Mouse (Mus musculus) adrenal gland, postnatal 25 days (tissue): ENCODE measurements around the gene Gm3460. TPM values are rescaled to one million over a fixed set of nuclear protein-coding genes. Genes with fewer than 3 reads are reported as not detected.
"Not testable (repeated sequence)": the region's sequence is repeated elsewhere in the genome, so short reads cannot be mapped to it uniquely, and the experiment has no call there.

ENCODE experiments used
- DNase-seq: peaks from one replicate; pipeline ENCODE4 v3.0.0; 2021; ENCODE audit warnings: mixed read lengths
- long read RNA-seq: library from polyadenylated mRNA; stranded (forward); transcript quantifications from one replicate; pipeline ENCODE4 v2.0.0, GENCODE M21; 2021
- total RNA-seq: library from RNA; stranded (reverse); gene quantifications from 2 replicates; pipeline ENCODE4 v1.2.3, GENCODE M21; 2021

Gm3460 gene
- total RNA-seq, result not detected in 2 replicates
- long read RNA-seq, result 0 reads

- not testable (repeated sequence) for DNase-seq
These were observed at the start of gene Gm3460 for GRCm38 (mm10) chr14:6622318-6622717. Gene Gm3460 (minus strand): TSS chr14:6622418.

DNA sequence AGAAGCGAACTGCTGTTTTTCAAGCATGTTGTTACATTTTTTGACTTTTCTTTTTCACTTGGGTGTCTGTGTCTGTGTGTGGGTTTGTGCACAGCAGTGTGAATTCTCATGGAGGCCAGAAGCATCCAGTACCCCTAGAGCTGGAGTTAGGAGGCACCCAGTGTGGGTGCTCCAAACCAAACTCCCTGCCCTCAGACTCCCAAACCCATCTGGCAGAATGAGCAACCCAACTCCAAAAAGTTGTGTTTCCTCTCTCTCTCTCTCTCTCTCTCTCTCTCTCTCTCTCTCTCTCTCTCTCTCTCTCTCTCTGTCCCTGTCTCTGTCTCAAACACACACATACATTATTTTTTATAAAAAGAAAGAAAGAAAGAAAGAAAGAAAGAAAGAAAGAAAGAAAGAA, 15.8 kb downstream of the Gm3460 start:
- DNase-seq, result peak; percentile 0

DNA sequence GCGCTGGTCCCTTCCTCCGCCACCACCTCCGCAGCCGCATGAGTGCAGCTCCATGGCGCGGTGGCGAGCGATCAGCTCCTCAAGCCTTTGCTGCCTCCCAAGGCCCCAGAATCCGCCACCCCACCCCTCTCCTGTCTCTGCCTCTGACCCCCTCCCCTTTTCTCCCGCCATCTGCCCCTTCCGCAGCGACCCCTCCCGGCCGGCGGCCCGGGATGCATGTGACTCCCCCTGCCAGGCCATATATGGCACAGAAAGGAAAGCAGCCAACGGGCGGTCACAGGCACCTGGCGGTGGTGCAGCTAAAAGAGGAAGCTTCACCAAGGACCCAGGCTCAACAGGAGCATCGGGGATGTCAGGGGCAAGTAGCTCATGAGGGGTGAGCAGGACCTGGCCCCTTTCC, 17.2 kb downstream of the Gm3460 start:
- DNase-seq, result peak; percentile 0

DNA sequence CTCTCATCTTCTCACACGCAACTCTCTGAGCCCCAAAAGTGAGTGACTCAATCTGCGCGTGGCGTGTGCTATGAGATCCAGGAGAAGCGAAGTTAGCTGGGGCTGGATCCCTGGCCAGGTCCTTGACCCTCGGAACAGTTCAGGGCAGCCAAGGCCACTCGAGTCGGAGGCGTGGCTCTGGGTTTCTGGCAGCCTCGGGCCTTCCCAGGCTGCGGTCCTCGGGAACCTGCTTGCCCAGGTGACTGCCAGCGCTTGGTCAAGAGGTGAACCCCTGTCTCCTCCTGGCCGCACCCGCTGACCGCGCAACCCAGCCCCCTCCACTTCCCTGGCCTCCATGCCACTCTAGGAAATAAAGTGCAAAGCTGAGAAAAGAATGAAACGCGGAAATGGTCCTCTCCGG, 17.7 kb downstream of the Gm3460 start:
- not testable (repeated sequence) for DNase-seq

DNA sequence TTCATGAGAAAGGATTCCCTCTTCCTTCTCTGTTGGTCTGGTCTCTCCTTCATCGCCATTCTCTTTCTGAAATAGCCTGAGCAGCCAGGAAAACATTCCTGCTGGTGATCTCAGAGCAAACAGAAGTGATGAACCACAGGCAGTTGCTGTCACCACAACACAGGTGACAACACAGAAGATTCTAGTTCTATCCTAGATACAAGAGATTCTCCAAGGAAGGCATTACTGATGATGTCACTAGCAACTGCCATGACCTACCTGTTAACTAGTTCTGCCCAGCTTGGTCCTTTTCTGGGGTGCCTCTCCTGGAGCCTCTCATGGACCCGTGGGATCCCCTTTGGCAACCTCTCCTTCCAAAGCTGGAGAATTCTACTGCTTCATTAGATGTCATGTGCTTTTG, 31.7 kb downstream of the Gm3460 start, which contains the start of gene Gm3629:
Gm3629 (minus strand) TSS at position 101 of the 400 bp plus-strand sequence.
- DNase-seq, result not testable (repeated sequence)

Other genes starting within 250 kb of the Gm3460 start
- not detected in 2 replicates for gene Gm16440, start 232.1 kb downstream of the Gm3460 start, total RNA-seq
- gene Gm3591, start 209.9 kb downstream of the Gm3460 start, total RNA-seq, result not detected in 2 replicates
- gene Gm3594, start 177.8 kb downstream of the Gm3460 start, total RNA-seq, result not detected in 2 replicates
- not detected in 2 replicates for gene Gm8356, start 85.1 kb downstream of the Gm3460 start, total RNA-seq
- not detected in 2 replicates for gene Gm3629, start 31.8 kb downstream of the Gm3460 start, total RNA-seq
- not detected in 2 replicates for gene Gm10251, start 61.8 kb upstream of the Gm3460 start, total RNA-seq
- gene Gm8050, start 97.8 kb upstream of the Gm3460 start, total RNA-seq, result not detected in 2 replicates
- gene Gm3636, start 119.9 kb upstream of the Gm3460 start, total RNA-seq, result 0.39 TPM in 1 of 2 replicates, not detected in the other
- not detected in 2 replicates for gene Gm8362, start 152.0 kb upstream of the Gm3460 start, total RNA-seq
- gene Gm3642, start 217.9 kb upstream of the Gm3460 start, total RNA-seq, result not detected in 2 replicates